Mouse (Mus musculus): Measurements from ENCODE around the gene Trappc1. TPM values are rescaled to one million over a fixed set of nuclear protein-coding genes. Genes with fewer than 3 reads are reported as not detected.

The Trappc1 gene
- total and polyA plus RNA-seq, 3 experiments, result 85.4 to 124 (median 102) TPM

DNA sequence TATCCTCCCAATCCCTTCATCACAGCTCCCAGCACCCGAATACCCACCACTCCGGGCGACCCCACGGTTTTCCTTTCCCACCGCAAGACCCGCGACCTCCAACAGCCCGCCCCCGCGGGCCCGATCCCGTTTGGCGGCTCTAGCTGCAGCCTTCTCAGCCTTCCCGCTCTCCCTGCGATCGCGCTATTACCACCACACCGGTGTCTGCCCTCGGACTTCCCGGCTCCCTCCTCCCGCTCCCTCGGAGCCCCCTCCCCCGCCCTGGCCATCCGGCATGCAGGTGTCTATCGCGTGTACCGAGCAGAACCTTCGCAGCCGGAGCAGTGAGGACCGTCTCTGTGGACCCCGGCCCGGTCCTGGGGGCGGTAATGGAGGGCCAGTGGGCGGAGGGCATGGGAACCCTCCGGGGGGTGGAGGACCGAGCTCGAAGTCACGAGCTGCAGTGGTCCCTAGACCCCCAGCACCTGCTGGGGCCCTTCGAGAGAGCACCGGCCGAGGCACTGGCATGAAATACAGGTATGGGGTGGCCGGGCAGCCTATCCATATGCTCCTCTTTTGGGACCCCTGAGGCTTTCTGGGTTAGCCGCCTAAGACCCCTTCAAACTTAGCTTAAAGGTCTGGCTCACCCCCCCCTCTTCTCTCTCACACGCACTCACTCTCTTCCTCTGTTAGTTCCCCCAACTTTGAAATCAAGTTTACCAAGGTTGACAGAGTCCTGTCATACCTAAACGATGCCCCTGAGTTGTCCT is 2.8 kb downstream of the Trappc1 start (continued):
- TF ChIP-seq CTCF (conservative IDR thresholded peaks at IDR 0.05 in 1 of 2, IDR thresholded peaks at IDR 0.05 in 1 of 2; ENCODE audit: low read depth in 2 of 2, low read length in 2 of 2), result no peak
- TF ChIP-seq JUN (IDR thresholded peaks at IDR 0.05; ENCODE audit: insufficient read depth, low read depth, low read length), result no peak
- TF ChIP-seq GABPA (IDR thresholded peaks at IDR 0.05; ENCODE audit: insufficient replicate concordance, low read depth, low read length), result no peak
- TF ChIP-seq RCOR1 (conservative IDR thresholded peaks at IDR 0.05; ENCODE audit: low read depth, low read length), result no peak
- no peak for TF ChIP-seq RAD21 (IDR thresholded peaks at IDR 0.05; ENCODE audit: low read depth, low read length)
- TF ChIP-seq ZKSCAN1 (IDR thresholded peaks at IDR 0.05; ENCODE audit: borderline replicate concordance, low read depth, low read length), result no peak
- no peak for TF ChIP-seq ZNF384 (IDR thresholded peaks at IDR 0.05; ENCODE audit: low read depth, low read length)

DNA sequence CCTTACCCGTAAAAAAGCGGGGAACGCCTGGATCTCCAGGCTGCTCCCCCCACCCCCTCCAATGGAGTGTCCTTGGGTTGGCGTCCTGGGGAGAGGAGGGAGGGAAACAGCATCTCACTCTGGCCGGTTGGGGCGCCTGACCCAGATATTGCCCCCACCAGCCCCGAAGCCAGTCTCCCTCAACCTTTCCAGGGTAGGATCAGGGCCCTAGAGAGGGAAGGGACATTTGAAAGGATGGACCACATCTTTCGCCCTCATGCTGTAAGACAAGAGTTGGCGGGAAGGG is 3.3 kb downstream of the Trappc1 start:
- H3K27ac ChIP-seq (ENCODE audit: insufficient read depth, low read depth), result no peak overlapping the region
- peaks cover 12 to 33% of the 10 kb centered on the region in 2 experiments for H3K4me1 ChIP-seq (ENCODE audit: control insufficient read depth in 1 of 2, insufficient read depth in 2 of 2)
- in situ Hi-C loops (cut with MboI; ENCODE audit: low pct_ligation_motif_present, low pct_unique_long_range_greater_than_20kb, low sequenced_read_pairs) (no loop called here), dilution Hi-C loops (cut with MboI; ENCODE audit: extremely low pct_ligation_motif_present, extremely low pct_unique_long_range_greater_than_20kb, low sequenced_read_pairs) (no loop called here)
- H3K9ac ChIP-seq (ENCODE audit: insufficient read depth, low read depth), result no peak overlapping the region
- no peaks in the 10 kb centered on the region for H3K9me3 ChIP-seq (replicated peaks; ENCODE audit: low read length)
- peaks cover 0 to under 1% of the 10 kb centered on the region in 2 experiments for H3K36me3 ChIP-seq (replicated peaks in 1 of 2; ENCODE audit: control insufficient read depth in 1 of 2, insufficient read depth in 1 of 2, low read length in 1 of 2)
- H3K4me2 ChIP-seq (ENCODE audit: insufficient read depth, low read depth, poor library complexity, severe bottlenecking), result no peak overlapping the region
- no peak for DNase-seq (ENCODE audit: extremely low read depth)
- H3K79me2 ChIP-seq (replicated peaks; ENCODE audit: control insufficient read depth, extremely low read depth, insufficient read depth, poor library complexity, severe bottlenecking), result no peaks in the 10 kb centered on the region
- peaks cover 39% of the 10 kb centered on the region for H3K27me3 ChIP-seq (replicated peaks)
- TF ChIP-seq IRF4 (IDR thresholded peaks at IDR 0.05; ENCODE audit: low read depth, low read length), result no peak
- TF ChIP-seq EP300 (IDR thresholded peaks at IDR 0.05; ENCODE audit: low read length), result no peak
- no peak for TF ChIP-seq ELF1 (IDR thresholded peaks at IDR 0.05; ENCODE audit: low read depth, low read length)
- TF ChIP-seq UBTF (IDR thresholded peaks at IDR 0.05; ENCODE audit: low read depth, low read length), result no peak
- no peak for TF ChIP-seq JUN (IDR thresholded peaks at IDR 0.05; ENCODE audit: insufficient read depth, low read depth, low read length)
- no peak for TF ChIP-seq TCF12 (IDR thresholded peaks at IDR 0.05; ENCODE audit: low read depth, low read length)
- TF ChIP-seq JUND (conservative IDR thresholded peaks at IDR 0.05; ENCODE audit: low read depth, low read length), result no peak
- no peak for TF ChIP-seq ZKSCAN1 (IDR thresholded peaks at IDR 0.05; ENCODE audit: borderline replicate concordance, low read depth, low read length)
- no peak for TF ChIP-seq ZNF384 (IDR thresholded peaks at IDR 0.05; ENCODE audit: low read depth, low read length)
- TF ChIP-seq TBP (conservative IDR thresholded peaks at IDR 0.05; ENCODE audit: low read depth, low read length), result no peak
- no peak for TF ChIP-seq RCOR1 (conservative IDR thresholded peaks at IDR 0.05; ENCODE audit: low read depth, low read length)
- H3K4me3 ChIP-seq (replicated peaks in 1 of 3; ENCODE audit: low read depth in 2 of 3, low read length in 2 of 3, poor library complexity in 1 of 3), result no peak overlapping the region

DNA sequence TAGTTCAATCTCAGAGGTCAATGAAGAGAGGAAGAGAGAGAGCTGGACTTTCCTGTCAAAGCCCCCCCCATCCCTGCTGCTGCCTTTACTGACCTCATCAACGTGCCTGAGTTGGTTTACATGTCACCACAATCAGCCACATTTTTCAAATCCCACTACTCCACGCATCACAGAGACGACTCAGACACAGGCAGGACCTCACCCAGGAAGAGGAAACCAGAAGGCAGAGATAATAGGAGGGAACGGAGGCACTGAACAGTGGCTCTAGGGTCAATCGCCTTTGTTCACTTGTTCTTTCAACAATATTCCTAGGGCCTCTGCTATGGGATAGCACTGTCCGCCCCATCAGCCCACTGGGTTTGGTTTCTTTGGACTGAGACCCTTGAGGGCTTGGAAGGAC is 3.9 kb downstream of the Trappc1 start:
- peaks cover 12 to 32% of the 10 kb centered on the region in 2 experiments for H3K4me1 ChIP-seq (ENCODE audit: control insufficient read depth in 1 of 2, insufficient read depth in 2 of 2)
- no peaks in the 10 kb centered on the region for H3K9me3 ChIP-seq (replicated peaks; ENCODE audit: low read length)
- DNase-seq (ENCODE audit: extremely low read depth), result no peak
- H3K27me3 ChIP-seq (replicated peaks), result peaks cover 39% of the 10 kb centered on the region
- H3K79me2 ChIP-seq (replicated peaks; ENCODE audit: control insufficient read depth, extremely low read depth, insufficient read depth, poor library complexity, severe bottlenecking), result no peaks in the 10 kb centered on the region
- no peak overlapping the region for H3K4me3 ChIP-seq (replicated peaks in 1 of 3; ENCODE audit: low read depth in 2 of 3, low read length in 2 of 3, poor library complexity in 1 of 3)
- H3K27ac ChIP-seq (ENCODE audit: insufficient read depth, low read depth), result no peak overlapping the region
- TF ChIP-seq TBP (conservative IDR thresholded peaks at IDR 0.05; ENCODE audit: low read depth, low read length) (no peak), JUN (IDR thresholded peaks at IDR 0.05; ENCODE audit: insufficient read depth, low read depth, low read length) (no peak), ZNF384 (IDR thresholded peaks at IDR 0.05; ENCODE audit: low read depth, low read length) (no peak), SIN3A (IDR thresholded peaks at IDR 0.05; ENCODE audit: low read length) (no peak), HCFC1 (IDR thresholded peaks at IDR 0.05; ENCODE audit: low read depth, low read length) (no peak), USF2 (conservative IDR thresholded peaks at IDR 0.05; ENCODE audit: low read depth, low read length) (no peak), TCF12 (IDR thresholded peaks at IDR 0.05; ENCODE audit: low read depth, low read length) (no peak), PAX5 (IDR thresholded peaks at IDR 0.05; ENCODE audit: low read length) (no peak), MXI1 (IDR thresholded peaks at IDR 0.05; ENCODE audit: low read depth, low read length) (no peak), ZC3H11A (IDR thresholded peaks at IDR 0.05; ENCODE audit: low read depth, low read length) (no peak), JUND (conservative IDR thresholded peaks at IDR 0.05; ENCODE audit: low read depth, low read length) (no peak), MAFK (IDR thresholded peaks at IDR 0.05; ENCODE audit: insufficient replicate concordance, low read length) (no peak), MAX (IDR thresholded peaks at IDR 0.05; ENCODE audit: low read length) (no peak), NELFE (IDR thresholded peaks at IDR 0.05; ENCODE audit: low read depth, low read length) (no peak), KAT2A (IDR thresholded peaks at IDR 0.05; ENCODE audit: insufficient replicate concordance, low read length) (no peak), RCOR1 (conservative IDR thresholded peaks at IDR 0.05; ENCODE audit: low read depth, low read length) (no peak), UBTF (IDR thresholded peaks at IDR 0.05; ENCODE audit: low read depth, low read length) (no peak), ELF1 (IDR thresholded peaks at IDR 0.05; ENCODE audit: low read depth, low read length) (no peak)
- no peak overlapping the region for H3K9ac ChIP-seq (ENCODE audit: insufficient read depth, low read depth)
- no peak overlapping the region for H3K4me2 ChIP-seq (ENCODE audit: insufficient read depth, low read depth, poor library complexity, severe bottlenecking)
- dilution Hi-C loops (cut with MboI; ENCODE audit: extremely low pct_ligation_motif_present, extremely low pct_unique_long_range_greater_than_20kb, low sequenced_read_pairs), result no loop called here
- in situ Hi-C loops (cut with MboI; ENCODE audit: low pct_ligation_motif_present, low pct_unique_long_range_greater_than_20kb, low sequenced_read_pairs), result no loop called here
- H3K36me3 ChIP-seq (replicated peaks in 1 of 2; ENCODE audit: control insufficient read depth in 1 of 2, insufficient read depth in 1 of 2, low read length in 1 of 2), result no peaks in the 10 kb centered on the region

Data from CH12.LX (cell line).